In genomic region chr6:125762851-125763519, GRCm38 (mm10) we compare ENCODE assay signal across 15 mouse cellular contexts.
"Had no signal": no experiment of that assay in that cellular context is flagged by ENCODE, and none has a peak within 500 bp of the region (broad histone marks: within the 10 kb centered on the region; RNA-seq: fewer than 3 reads in every experiment).

No protein-coding gene starts in this region.

- H3K9ac ChIP-seq: intestine, embryonic 15.5 days; kidney, embryonic 15.5 days; limb, embryonic 15.5 days; liver, embryonic 13.5 days; liver, postnatal 0 days; midbrain, embryonic 12.5 days; neural tube, embryonic 13.5 days; stomach, embryonic 15.5 days had no signal

- H3K4me3 ChIP-seq: intestine, embryonic 15.5 days; kidney, embryonic 15.5 days; limb, embryonic 15.5 days; liver, embryonic 13.5 days; midbrain, embryonic 12.5 days; neural tube, embryonic 13.5 days; stomach, embryonic 15.5 days had no signal

- H3K27me3 ChIP-seq: intestine, embryonic 15.5 days; kidney, embryonic 15.5 days; limb, embryonic 15.5 days; liver, embryonic 13.5 days; midbrain, embryonic 12.5 days; neural tube, embryonic 13.5 days; stomach, embryonic 15.5 days had no signal

- H3K27ac ChIP-seq: intestine, embryonic 15.5 days; kidney, embryonic 15.5 days; limb, embryonic 15.5 days; liver, embryonic 13.5 days; midbrain, embryonic 12.5 days; neural tube, embryonic 13.5 days; stomach, embryonic 15.5 days had no signal

- H3K36me3 ChIP-seq: intestine, embryonic 15.5 days; kidney, embryonic 15.5 days; limb, embryonic 15.5 days; liver, embryonic 13.5 days; midbrain, embryonic 12.5 days; neural tube, embryonic 13.5 days; stomach, embryonic 15.5 days had no signal

- H3K4me2 ChIP-seq: intestine, embryonic 15.5 days; kidney, embryonic 15.5 days; limb, embryonic 15.5 days; liver, embryonic 13.5 days; midbrain, embryonic 12.5 days; neural tube, embryonic 13.5 days; stomach, embryonic 15.5 days had no signal

- ATAC-seq: intestine, embryonic 15.5 days; liver, postnatal 0 days; midbrain, embryonic 16.5 days had no signal

- DNase-seq: kidney, adult 2 months; kidney, postnatal 14 days; liver, embryonic 13.5 days; liver, postnatal 0 days; retina, postnatal 1 day; right cerebral cortex, postnatal 14 days; thymus, adult 2 months; thymus, postnatal 25 days had no signal

- H3K9me3 ChIP-seq: intestine, embryonic 15.5 days; kidney, embryonic 15.5 days; limb, embryonic 15.5 days; liver, embryonic 13.5 days; midbrain, embryonic 12.5 days; neural tube, embryonic 13.5 days; stomach, embryonic 15.5 days had no signal

- H3K4me1 ChIP-seq: intestine, embryonic 15.5 days; kidney, embryonic 15.5 days; limb, embryonic 15.5 days; liver, embryonic 13.5 days; midbrain, embryonic 12.5 days; neural tube, embryonic 13.5 days; stomach, embryonic 15.5 days had no signal
